Mouse (Mus musculus): ENCODE data around the gene H2afv. TPM values are rescaled to one million over a fixed set of nuclear protein-coding genes. Genes with fewer than 3 reads are reported as not detected.

The H2afv gene
- polyA plus RNA-seq (2017; shearing (Covaris generic)), result 221 TPM

DNA sequence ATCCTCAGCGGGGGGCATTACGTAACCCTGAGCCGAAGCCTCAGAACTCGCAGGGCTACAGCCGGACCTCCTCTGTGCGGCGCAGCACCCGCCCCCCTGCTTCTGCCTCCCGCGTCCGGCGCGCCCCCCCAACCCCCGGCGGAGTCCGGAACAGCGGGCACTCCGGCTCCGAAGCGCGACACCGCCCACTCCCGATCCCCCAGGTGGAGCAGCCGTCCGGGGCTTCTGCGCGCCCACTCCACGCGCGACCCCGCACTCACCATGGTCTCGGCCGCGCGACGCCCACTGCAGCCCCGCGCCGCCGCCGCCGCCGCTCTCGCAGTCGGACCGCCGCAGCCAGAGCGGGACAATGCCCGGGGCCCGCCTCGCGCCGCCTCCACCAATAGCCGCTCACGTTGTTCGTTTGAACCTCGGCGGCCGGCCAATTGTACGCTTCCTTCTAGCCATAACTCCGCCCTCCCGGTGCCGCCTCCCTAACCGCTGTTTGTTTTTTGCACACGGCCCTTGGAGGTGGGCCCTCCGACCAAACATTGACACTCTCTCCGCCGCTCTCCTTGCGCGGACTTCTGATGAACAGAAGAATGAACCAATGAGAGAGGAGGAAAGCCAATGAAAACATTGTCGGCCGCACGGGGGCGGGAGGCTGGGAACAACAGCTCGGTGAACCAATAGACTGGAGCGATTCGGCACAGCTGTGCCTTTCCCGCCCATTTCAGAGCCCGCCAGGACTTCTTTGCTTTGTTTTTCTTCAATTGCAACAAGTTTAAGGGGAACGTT, at the start of gene H2afv:
TSS of gene H2afv (minus strand) at position 367 of the 777 bp plus-strand sequence.

GRCm38 (mm10) chr11:6475867-6476484, 31.7 kb upstream of the H2afv start, which contains the start of gene Purb:
Purb (minus strand) TSS chr11:6475917.

DNA sequence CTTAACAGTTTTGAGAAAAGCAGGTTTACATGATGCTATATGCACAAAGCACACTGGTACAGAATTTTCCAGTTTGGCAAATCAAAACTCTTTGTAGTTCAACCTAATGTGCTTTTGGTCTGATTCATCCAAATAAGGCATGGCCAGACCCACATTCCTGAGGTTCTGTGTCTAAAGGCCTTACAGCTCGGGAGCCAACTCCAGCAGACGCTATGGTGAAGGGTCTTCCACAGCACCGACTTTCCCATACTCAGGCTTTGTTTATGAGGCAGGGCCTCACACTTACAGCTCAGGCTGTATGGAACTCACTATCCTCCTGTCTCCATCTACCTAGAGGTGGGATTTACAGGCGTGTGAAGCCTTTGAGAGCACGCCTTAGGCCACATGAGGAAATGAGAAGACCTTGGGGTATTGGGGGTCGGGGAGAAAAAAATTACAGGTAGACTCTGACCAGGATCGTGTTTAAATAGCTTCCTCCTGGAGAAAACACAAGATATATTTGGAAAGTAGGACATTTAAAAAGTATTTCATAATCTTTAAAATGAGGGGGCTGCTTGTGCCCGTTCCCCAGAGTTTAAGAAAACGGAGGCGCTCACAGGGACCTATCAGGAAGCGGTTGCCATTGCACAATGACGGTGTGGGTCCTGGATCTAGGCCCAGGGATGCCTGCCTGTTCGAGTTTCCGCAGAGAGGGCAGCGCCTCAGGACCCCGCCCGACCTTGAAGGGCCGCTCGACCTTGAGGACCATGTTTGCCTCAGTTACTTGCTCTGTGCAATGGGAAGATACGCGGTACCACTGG, 29.3 kb downstream of the H2afv start, which contains the start of gene Ppia:
TSS of gene Ppia (plus strand) at position 693 of the 800 bp plus-strand sequence.

DNA sequence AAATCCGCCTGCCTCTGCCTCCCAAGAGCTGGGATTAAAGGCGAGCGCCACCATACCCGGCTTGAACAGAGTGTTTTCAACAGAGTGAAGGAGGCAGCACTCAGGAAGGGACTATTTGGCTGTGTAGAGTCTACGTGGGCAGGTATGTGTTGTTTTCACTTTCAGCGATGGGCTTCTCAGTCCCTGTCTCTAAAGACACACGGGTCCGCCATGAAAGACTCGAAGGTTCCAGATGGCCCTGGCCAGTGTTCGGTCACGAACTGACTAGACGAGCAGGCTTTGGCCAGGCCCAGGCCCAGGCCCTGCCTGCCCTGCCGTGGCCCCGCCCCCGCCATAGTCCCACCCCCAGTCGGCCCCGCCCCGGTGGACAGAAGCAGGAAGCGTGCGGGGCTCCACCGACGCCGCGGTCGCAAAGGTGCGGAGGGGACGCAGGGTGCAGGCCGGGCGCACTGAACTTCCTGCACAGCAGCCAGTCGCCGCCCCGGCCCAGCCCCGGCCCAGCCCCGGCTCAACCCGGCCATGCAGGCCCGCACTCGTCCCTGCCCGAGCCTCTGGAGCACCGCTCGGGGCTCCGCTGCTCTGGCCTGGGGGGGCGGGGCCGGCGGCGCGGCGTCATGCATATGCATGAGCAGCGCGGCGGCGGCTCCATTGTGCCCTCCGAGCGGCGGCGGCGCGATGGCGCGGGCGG, 55.4 kb downstream of the H2afv start, which contains the start of gene Zmiz2:
TSS of gene Zmiz2 (plus strand) at position 349 of the 688 bp plus-strand sequence.

Other genes with a start within 250 kb of the H2afv start
- gene A730071L15Rik, start 244.4 kb downstream of the H2afv start, polyA plus RNA-seq (2017; shearing (Covaris generic)), result 0.16 TPM
- gene Nudcd3, start 244.0 kb downstream of the H2afv start, polyA plus RNA-seq (2017; shearing (Covaris generic)), result 50.5 TPM
- 0.05 TPM for gene Npc1l1, start 214.3 kb downstream of the H2afv start, polyA plus RNA-seq (2017; shearing (Covaris generic))
- gene Ddx56, start 176.7 kb downstream of the H2afv start, polyA plus RNA-seq (2017; shearing (Covaris generic)), result 90.4 TPM
- 65.7 TPM for gene Tmed4, start 169.6 kb downstream of the H2afv start, polyA plus RNA-seq (2017; shearing (Covaris generic))
- 194 TPM for gene Ogdh, start 152.8 kb downstream of the H2afv start, polyA plus RNA-seq (2017; shearing (Covaris generic))
- 109 TPM for gene Zmiz2, start 55.4 kb downstream of the H2afv start, polyA plus RNA-seq (2017; shearing (Covaris generic))
- gene Ppia, start 29.0 kb downstream of the H2afv start, polyA plus RNA-seq (2017; shearing (Covaris generic)), result 4,352 TPM
- 20.3 TPM for gene Purb, start 31.5 kb upstream of the H2afv start, polyA plus RNA-seq (2017; shearing (Covaris generic))
- 203 TPM for gene Myo1g, start 76.5 kb upstream of the H2afv start, polyA plus RNA-seq (2017; shearing (Covaris generic))
- gene Ccm2, start 102.4 kb upstream of the H2afv start, polyA plus RNA-seq (2017; shearing (Covaris generic)), result 332 TPM
- 1.3 TPM for gene Nacad, start 161.6 kb upstream of the H2afv start, polyA plus RNA-seq (2017; shearing (Covaris generic))
- gene Tbrg4, start 181.6 kb upstream of the H2afv start, polyA plus RNA-seq (2017; shearing (Covaris generic)), result 17.7 TPM
- not detected for gene Wap, start 194.2 kb upstream of the H2afv start, polyA plus RNA-seq (2017; shearing (Covaris generic))
- gene Ramp3, start 214.1 kb upstream of the H2afv start, polyA plus RNA-seq (2017; shearing (Covaris generic)), result 3.4 TPM

All from CD4-positive, CD25-positive, alpha-beta regulatory T cell (primary cell).